17 mouse cellular contexts compared by ENCODE assay signal in genomic region chr14:59250350-59250749, GRCm38 (mm10). TPM values are rescaled to one million over a fixed set of nuclear protein-coding genes. Genes with fewer than 3 reads are reported as not detected.
A peak's percentile ranks its signal among the peaks of the same experiment; 100 is the strongest.
DNase-seq lines count a peak whose midpoint lies in the region; ATAC-seq and TF ChIP-seq lines count a peak whose summit lies in the region.
"Not testable (repeated sequence)": the region's sequence is repeated elsewhere in the genome, so short reads cannot be mapped to it uniquely, and the experiment has no call there.
"Had no signal": no experiment of that assay in that cellular context is flagged by ENCODE, and none has a peak within 500 bp of the region (broad histone marks: within the 10 kb centered on the region; RNA-seq: fewer than 3 reads in every experiment).

No protein-coding gene starts in this region.

- H3K9me3 ChIP-seq in embryonic facial prominence, embryonic 10.5 days; heart, postnatal 0 days (replicated peaks; ENCODE audit: control insufficient read depth, low read length); liver, embryonic 14.5 days (ENCODE audit: control insufficient read depth, low read length); midbrain, embryonic 14.5 days (ENCODE audit: control insufficient read depth, low read length): not testable (repeated sequence)

- H3K4me1 ChIP-seq in embryonic facial prominence, embryonic 10.5 days; heart, postnatal 0 days (ENCODE audit: control insufficient read depth, insufficient read depth); liver, embryonic 14.5 days (replicated peaks; ENCODE audit: control insufficient read depth in 2 of 2, insufficient read depth in 2 of 2, low read length in 1 of 2); midbrain, embryonic 14.5 days (ENCODE audit: control insufficient read depth, insufficient read depth, low read length): not testable (repeated sequence)

- not testable (repeated sequence) for H3K4me2 ChIP-seq in heart, postnatal 0 days (ENCODE audit: low read depth, low read length); liver, embryonic 14.5 days (ENCODE audit: low read depth); midbrain, embryonic 14.5 days (ENCODE audit: low read length)

- DNase-seq in CD4-positive, CD25-positive, alpha-beta regulatory T cell, adult 2 months (ENCODE audit: low read depth, low spot score): peak; percentile 19
- DNase-seq in brain, adult 2 months (ENCODE audit: low read depth, low spot score): peak; percentile 80
- DNase-seq in embryonic facial prominence, embryonic 10.5 days (ENCODE audit: low spot score): peak; percentile 12
- not testable (repeated sequence) for DNase-seq in heart, postnatal 0 days (ENCODE audit: low spot score); liver, embryonic 14.5 days (ENCODE audit: low read depth in 3 of 3, low spot score in 3 of 3)
- peak; percentile 16 for DNase-seq in kidney, postnatal 14 days
- peak; percentile 57 for DNase-seq in midbrain, embryonic 14.5 days
- peak; percentile 21 for DNase-seq in splenic B cell, adult 2 months (ENCODE audit: low read depth, low spot score)

- not testable (repeated sequence) for H3K36me3 ChIP-seq in embryonic facial prominence, embryonic 10.5 days (replicated peaks); heart, postnatal 0 days (replicated peaks; ENCODE audit: control insufficient read depth, insufficient read depth, low read length); liver, embryonic 14.5 days (replicated peaks; ENCODE audit: control insufficient read depth, insufficient read depth, low read depth); midbrain, embryonic 14.5 days (ENCODE audit: control insufficient read depth, insufficient read depth, low read length); splenic B cell, adult 2 months (ENCODE audit: control insufficient read depth, insufficient read depth, low read length, poor library complexity, severe bottlenecking)

- not testable (repeated sequence) for TF ChIP-seq EP300 in heart, postnatal 0 days (IDR thresholded peaks at IDR 0.05; ENCODE audit: low read depth); liver, embryonic 14.5 days (IDR thresholded peaks at IDR 0.05; ENCODE audit: low read depth)

- not testable (repeated sequence) for H3K27ac ChIP-seq in embryonic facial prominence, embryonic 10.5 days (replicated peaks); heart, postnatal 0 days (ENCODE audit: low read depth); liver, embryonic 14.5 days; midbrain, embryonic 14.5 days (replicated peaks; ENCODE audit: low read depth, low read length)

- ATAC-seq in heart, postnatal 0 days (ENCODE audit: insufficient read depth, low read depth); liver, embryonic 14.5 days (ENCODE audit: insufficient read depth); midbrain, embryonic 14.5 days (ENCODE audit: low FRiP score, low TSS enrichment): not testable (repeated sequence)

- not testable (repeated sequence) for H3K9ac ChIP-seq in heart, postnatal 0 days (replicated peaks; ENCODE audit: low read depth, low read length); liver, embryonic 14.5 days (replicated peaks); midbrain, embryonic 14.5 days (replicated peaks; ENCODE audit: low read length)

- 66% methylated on average over 5 of the region's 5 CpGs for WGBS in embryonic facial prominence, embryonic 10.5 days
- WGBS in heart, postnatal 0 days: 48% methylated on average over 5 of the region's 5 CpGs
- 61% methylated on average over 5 of the region's 5 CpGs for WGBS in liver, embryonic 14.5 days (ENCODE audit: insufficient replicate concordance)
- 75% methylated on average over 5 of the region's 5 CpGs for WGBS in midbrain, embryonic 14.5 days

- H3K27me3 ChIP-seq in embryonic facial prominence, embryonic 10.5 days (replicated peaks; ENCODE audit: low read depth, poor library complexity, severe bottlenecking); heart, postnatal 0 days (ENCODE audit: control insufficient read depth, insufficient read depth, low read length); liver, embryonic 14.5 days (ENCODE audit: control insufficient read depth, insufficient read depth, low read length); midbrain, embryonic 14.5 days (ENCODE audit: control insufficient read depth, insufficient read depth, low read length); splenic B cell, adult 2 months (ENCODE audit: control insufficient read depth, insufficient read depth, low read length, poor library complexity, severe bottlenecking): not testable (repeated sequence)

- H3K4me3 ChIP-seq in embryonic facial prominence, embryonic 10.5 days; heart, postnatal 0 days (ENCODE audit: low read depth, low read length); liver, embryonic 14.5 days (ENCODE audit: insufficient read depth in 1 of 2, low read depth in 2 of 2, low read length in 2 of 2); midbrain, embryonic 14.5 days (replicated peaks; ENCODE audit: low read depth, low read length): not testable (repeated sequence)

- peak; percentile 37 for TF ChIP-seq CTCF in heart, postnatal 0 days (IDR thresholded peaks at IDR 0.05; ENCODE audit: low read depth)
- peak; percentile 40 for TF ChIP-seq CTCF in liver, embryonic 14.5 days (IDR thresholded peaks at IDR 0.05; ENCODE audit: low read depth)

RNA-seq across cellular contexts. Expression of gene Gm6904, which starts 9.7 kb away (rescaled TPM):
- not detected in 2 replicates for polyA plus RNA-seq in embryonic facial prominence, embryonic 10.5 days (2016; fragmentation: Nextera tagmentation; extraction: Ambion mirVana)
- total RNA-seq in heart, postnatal 0 days (2014; rRNA removed; ENCODE audit: low replicate concordance): not detected in 2 replicates
- polyA plus RNA-seq in heart, postnatal 0 days (2015; fragmentation: Nextera tagmentation; extraction: Ambion mirVana): not detected in 2 replicates
- not detected in 2 replicates for polyA plus RNA-seq in liver, embryonic 14.5 days (2012; rRNA removed)
- polyA plus RNA-seq in liver, embryonic 14.5 days (2014; fragmentation: Nextera tagmentation; extraction: Ambion mirVana): not detected in 2 replicates
- polyA plus RNA-seq in midbrain, embryonic 14.5 days (2014; fragmentation: Nextera tagmentation; extraction: Ambion mirVana): not detected in 2 replicates
- total RNA-seq: adrenal gland, adult 18-20 months; gastrocnemius, postnatal 25 days; hematopoietic stem cell, adult 5-6 weeks had no signal
- polyA plus RNA-seq: heart, embryonic 11.5 days; intestine, embryonic 15.5 days; large intestine, adult 2 months; liver, adult 2 months; midbrain, embryonic 15.5 days; neural tube, embryonic 12.5 days had no signal

RNA-seq across cellular contexts. Expression of gene Phf11a, which starts 47.0 kb away (rescaled TPM):
- polyA plus RNA-seq in embryonic facial prominence, embryonic 10.5 days (2016; fragmentation: Nextera tagmentation; extraction: Ambion mirVana): not detected in 2 replicates
- not detected in 2 replicates for total RNA-seq in heart, postnatal 0 days (2014; rRNA removed; ENCODE audit: low replicate concordance)
- 0.12 and 0.15 TPM in 2 replicates for polyA plus RNA-seq in heart, postnatal 0 days (2015; fragmentation: Nextera tagmentation; extraction: Ambion mirVana)
- 0.12 TPM in 1 of 2 replicates, not detected in the other for polyA plus RNA-seq in liver, embryonic 14.5 days (2012; rRNA removed)
- 0.34 TPM in 1 of 2 replicates, not detected in the other for polyA plus RNA-seq in liver, embryonic 14.5 days (2014; fragmentation: Nextera tagmentation; extraction: Ambion mirVana)
- 0.97 TPM in 1 of 2 replicates, not detected in the other for polyA plus RNA-seq in midbrain, embryonic 14.5 days (2014; fragmentation: Nextera tagmentation; extraction: Ambion mirVana)
- polyA plus RNA-seq: heart, embryonic 11.5 days; neural tube, embryonic 12.5 days had no signal

RNA-seq across cellular contexts. Expression of gene Rcbtb1, which starts 49.3 kb away (rescaled TPM):
- polyA plus RNA-seq in embryonic facial prominence, embryonic 10.5 days (2016; fragmentation: Nextera tagmentation; extraction: Ambion mirVana): 121 and 123 TPM in 2 replicates
- total RNA-seq in heart, postnatal 0 days (2014; rRNA removed; ENCODE audit: low replicate concordance): 9.5 and 16.3 TPM in 2 replicates
- polyA plus RNA-seq in heart, postnatal 0 days (2015; fragmentation: Nextera tagmentation; extraction: Ambion mirVana): 7.8 and 8.1 TPM in 2 replicates
- 8.4 and 11.2 TPM in 2 replicates for polyA plus RNA-seq in liver, embryonic 14.5 days (2012; rRNA removed)
- 13.5 and 14.3 TPM in 2 replicates for polyA plus RNA-seq in liver, embryonic 14.5 days (2014; fragmentation: Nextera tagmentation; extraction: Ambion mirVana)
- polyA plus RNA-seq in midbrain, embryonic 14.5 days (2014; fragmentation: Nextera tagmentation; extraction: Ambion mirVana): 53.1 and 79.4 TPM in 2 replicates
